Mouse (Mus musculus) small intestine, adult 2 months (tissue): ENCODE data around the gene Acer1.

Source experiments
- CTCF ChIP-seq: fragments of 200-500 bp; IDR thresholded peaks from 2 replicates; pipeline ENCODE4 v1.5.1; 2012; ENCODE audit warnings: low read depth, mild to moderate bottlenecking, control low read depth, inconsistent platforms, low read length, moderate library complexity, mixed read lengths; ENCODE audit not compliant: insufficient replicate concordance, insufficient read length; ENCODE audit errors: extremely low read depth
- POLR2A ChIP-seq: fragments of 200-500 bp; IDR thresholded peaks from 2 replicates; pipeline ENCODE4 v1.6.1; 2012; ENCODE audit warnings: low read depth, mild to moderate bottlenecking, control low read depth, inconsistent platforms, low read length, moderate library complexity

GRCm38 (mm10) chr17:56979524-56979923 is 2.4 kb downstream of the Acer1 start:
- TF ChIP-seq CTCF (no peak), POLR2A (no peak)
